Mouse (Mus musculus) lung, postnatal 25 days (tissue): ENCODE data around the gene Igdcc3.

Experiments
- DNase-seq: peaks from one replicate; pipeline ENCODE4 v3.0.0; 2022; ENCODE audit warnings: low spot score

Gene Igdcc3

GRCm38 (mm10) chr9:65175939-65176871 lies 35.2 kb downstream of the Igdcc3 start:
- no peak for DNase-seq

DNA sequence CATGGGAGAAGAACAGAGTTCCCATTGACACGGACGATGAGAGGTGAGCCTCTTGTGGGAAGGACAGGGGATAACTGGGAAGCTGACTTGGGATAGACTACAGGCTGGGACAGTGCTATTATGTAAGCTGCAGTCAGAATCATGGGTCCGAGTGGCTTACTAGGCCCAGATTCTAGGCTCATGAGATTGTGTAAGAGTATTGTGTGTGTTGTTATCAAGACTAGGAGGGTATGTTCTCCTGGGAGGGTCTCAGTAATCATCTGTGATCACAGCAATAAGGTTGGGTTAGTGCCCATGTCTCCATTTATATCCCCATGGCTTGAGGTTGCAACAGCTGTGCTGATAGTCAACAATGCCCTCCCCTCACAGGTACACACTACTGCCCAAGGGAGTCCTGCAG lies 36.5 kb downstream of the Igdcc3 start:
- DNase-seq: no peak

DNA sequence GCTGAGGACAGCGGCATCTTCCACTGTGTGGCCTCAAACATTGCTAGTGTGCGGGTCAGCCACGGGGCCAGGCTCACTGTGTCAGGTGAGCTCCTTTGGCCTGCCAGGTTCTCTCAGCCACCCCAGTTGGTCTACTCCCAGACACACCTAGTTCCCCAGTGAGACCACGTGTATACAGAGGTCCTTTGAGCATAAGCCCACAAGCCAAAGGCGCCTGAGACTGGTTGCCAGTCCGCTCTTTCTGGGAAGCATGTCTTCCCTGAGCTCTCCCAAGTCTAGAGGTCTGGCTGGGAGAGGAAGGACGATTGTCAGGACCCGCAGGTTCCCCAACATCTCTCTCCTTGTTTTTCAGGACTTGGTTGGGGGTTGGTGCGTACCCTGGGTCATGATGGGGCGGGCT lies 36.9 kb downstream of the Igdcc3 start:
- DNase-seq: no peak

DNA sequence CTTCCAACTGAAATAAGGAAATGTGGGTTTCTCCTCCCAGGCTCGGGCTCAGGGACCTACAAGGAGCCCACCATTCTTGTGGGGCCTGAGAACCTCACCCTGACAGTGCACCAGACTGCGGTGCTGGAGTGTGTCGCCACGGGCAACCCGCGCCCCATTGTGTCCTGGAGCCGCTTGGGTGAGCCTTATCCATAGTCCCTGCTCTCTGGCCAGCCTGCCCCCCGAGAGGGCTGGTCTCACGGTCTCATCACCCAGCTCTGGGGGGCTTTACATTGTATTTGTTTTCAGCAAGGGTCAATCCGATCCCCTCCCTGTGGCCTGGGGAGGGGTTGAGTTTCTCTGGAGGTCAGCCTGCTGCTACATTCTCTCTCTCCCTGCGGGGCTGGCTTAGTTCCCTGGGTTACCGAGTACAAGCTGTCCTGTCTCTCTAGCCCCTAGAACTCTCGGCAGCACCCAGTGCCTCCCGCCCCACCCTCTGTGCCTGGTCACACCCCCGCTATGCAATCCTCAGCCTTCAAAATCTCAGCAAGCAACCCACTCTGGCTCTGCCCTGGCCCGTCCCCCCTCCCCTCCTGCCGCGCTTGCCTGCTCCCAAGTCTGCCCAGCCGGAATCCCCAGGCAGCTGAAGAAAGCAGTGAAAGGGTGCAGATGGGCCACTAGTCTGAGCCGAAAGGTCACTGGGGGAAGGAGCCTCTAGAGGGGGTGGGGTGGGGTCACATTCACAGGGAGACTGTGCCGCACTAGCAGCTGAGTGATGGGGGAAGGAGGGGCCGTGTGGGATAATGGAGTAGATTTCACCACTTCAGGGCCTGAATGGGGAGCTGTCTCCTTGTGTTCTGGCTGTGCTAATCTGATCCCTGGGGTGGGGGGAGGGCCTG lies 37.6 kb downstream of the Igdcc3 start:
- no peak for DNase-seq

DNA sequence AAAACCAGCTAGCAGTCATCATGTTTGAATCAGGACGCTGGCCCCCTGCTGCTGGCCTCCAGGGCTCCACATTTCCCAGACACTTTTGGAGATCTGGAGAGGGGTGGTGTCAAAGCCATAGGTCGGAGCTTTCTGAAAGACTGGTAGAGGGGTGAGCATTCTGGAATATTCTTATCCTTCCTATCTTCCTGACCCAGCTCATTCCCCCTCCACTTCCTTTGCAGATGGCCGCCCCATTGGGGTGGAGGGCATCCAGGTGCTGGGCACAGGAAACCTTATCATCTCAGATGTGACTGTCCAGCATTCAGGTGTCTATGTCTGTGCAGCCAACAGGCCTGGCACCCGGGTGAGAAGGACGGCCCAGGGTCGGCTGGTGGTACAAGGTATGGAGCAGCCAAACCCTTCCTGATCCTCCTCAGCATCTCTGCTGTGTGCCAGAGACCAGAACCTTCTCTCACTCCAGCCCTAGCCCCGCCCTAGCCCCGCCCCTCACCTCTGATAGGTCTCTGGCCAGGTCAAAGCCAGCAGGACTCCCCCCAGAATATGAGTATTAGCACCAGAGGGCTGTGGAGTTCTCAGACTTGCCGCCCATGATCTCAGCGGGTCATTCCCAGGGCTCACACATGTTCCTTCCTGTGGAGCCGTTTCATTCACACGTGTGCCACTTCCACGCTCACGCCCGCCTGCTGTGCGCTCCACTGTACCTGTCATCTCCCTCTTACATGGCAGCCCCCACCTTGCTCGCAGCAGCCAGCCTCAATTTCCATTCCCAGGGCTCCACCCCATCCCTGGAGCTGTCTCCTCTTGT lies 39.0 kb downstream of the Igdcc3 start:
- DNase-seq: no peak

DNA sequence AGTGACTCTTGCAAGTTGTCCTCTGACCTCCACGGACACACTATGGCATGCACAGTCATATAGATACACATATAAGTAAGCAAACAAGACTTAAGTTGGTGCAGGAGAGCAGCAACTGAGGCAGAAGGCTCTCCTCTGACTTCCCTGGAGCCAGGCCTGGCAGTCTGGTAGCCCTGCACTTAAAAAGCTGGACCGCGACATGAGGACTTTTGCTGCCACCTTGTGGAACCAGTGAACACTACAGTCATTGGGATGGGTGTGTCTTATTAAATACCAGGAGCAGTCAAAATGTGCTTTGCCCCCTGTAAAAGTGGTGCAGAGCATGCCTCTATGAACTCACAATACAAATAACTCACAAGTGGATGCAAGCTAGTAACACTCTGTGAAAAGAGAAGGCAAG lies 47.6 kb downstream of the Igdcc3 start:
- DNase-seq: peak; percentile 87

GRCm38 (mm10) chr9:65190306-65190705 lies 49.3 kb downstream of the Igdcc3 start:
- no peak for DNase-seq

- DNase-seq: no peak
Measured at GRCm38 (mm10) chr9:65191389-65191754, 50.4 kb downstream of the Igdcc3 start.

- DNase-seq: no peak
Measured at GRCm38 (mm10) chr9:65191755-65192469, 50.9 kb downstream of the Igdcc3 start.

GRCm38 (mm10) chr9:65193214-65193613 lies 52.2 kb downstream of the Igdcc3 start:
- DNase-seq: no peak

GRCm38 (mm10) chr9:65195053-65195452 lies 54.1 kb downstream of the Igdcc3 start, which contains the start of gene Parp16:
Parp16 (plus strand) TSS chr9:65195353.
- DNase-seq: no peak

DNA sequence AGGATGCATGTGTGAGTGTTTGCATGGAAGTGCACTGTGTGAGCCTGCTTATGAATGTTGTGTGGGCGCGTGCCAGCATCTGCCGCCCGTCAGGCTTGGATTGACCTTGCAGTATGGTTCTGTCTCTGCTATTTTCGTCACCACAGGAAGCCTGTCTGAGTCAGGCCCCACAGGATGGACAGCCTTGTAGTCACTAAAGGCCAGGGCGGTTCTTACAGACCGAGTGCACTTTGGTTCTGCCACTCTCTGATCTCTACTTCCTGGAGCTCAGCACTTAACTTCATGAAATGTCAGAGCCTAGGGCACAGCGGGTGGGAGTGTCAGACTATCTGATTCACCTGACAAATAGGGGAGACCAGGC lies 54.6 kb downstream of the Igdcc3 start:
- DNase-seq: peak; percentile 50

GRCm38 (mm10) chr9:65195982-65196737 lies 55.2 kb downstream of the Igdcc3 start:
- DNase-seq: no peak

GRCm38 (mm10) chr9:65196738-65197569 lies 56.0 kb downstream of the Igdcc3 start:
- DNase-seq: peak; percentile 92

GRCm38 (mm10) chr9:65197826-65198225 lies 56.8 kb downstream of the Igdcc3 start:
- DNase-seq: no peak

- DNase-seq: no peak
Measured at GRCm38 (mm10) chr9:65199723-65200122, 58.7 kb downstream of the Igdcc3 start.

DNA sequence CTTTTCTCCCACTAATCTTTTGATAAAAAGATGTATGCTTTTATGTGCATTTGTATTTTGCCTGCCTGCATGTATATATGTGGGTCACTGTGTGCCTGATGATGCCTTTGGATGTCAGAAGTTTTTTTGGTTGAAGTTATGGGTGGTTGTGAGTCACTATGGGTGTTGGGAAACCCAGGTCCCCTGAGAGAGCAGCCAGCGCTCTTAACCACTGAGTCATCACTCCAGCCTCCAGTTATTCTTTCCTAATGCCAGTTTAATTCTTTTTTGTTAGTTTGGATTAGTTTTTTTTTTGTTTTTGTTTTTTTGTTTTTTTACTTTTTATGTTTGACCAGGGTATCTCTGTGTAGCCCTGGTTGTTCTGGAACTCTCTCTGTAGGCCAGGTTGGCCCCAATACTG lies 59.6 kb downstream of the Igdcc3 start:
- peak; percentile 57 for DNase-seq

DNA sequence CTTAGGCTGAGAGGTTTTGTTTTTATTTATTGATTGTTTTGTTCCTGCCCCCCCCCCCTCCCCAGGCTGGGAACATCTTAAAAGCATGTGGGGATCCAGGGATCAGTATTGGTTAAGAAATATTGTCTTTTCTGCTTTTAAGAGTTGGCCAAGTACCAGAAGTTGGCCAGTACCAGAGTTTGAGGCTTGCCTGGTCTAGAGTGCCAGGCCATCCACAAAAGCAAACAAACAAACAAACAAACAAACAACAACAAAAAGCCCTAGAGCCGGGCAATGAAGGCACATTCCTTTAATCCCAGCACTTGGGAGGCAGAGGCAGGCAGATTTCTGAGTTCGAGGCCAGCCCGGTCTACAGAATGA lies 60.0 kb downstream of the Igdcc3 start:
- DNase-seq: no peak

- DNase-seq: peak; percentile 89
Measured at GRCm38 (mm10) chr9:65201381-65202164, 60.6 kb downstream of the Igdcc3 start.
